Mouse (Mus musculus) hindbrain, postnatal 0 days (tissue): ENCODE results near the gene Lyrm4. TPM values are rescaled to one million over a fixed set of nuclear protein-coding genes. Genes with fewer than 3 reads are reported as not detected.
A peak's percentile ranks its signal among the peaks of the same experiment; 100 is the strongest.

Experiments
- ATAC-seq: fragments of 200-750 bp; cut with Nextera tagmentation; 2 replicates; pipeline ENCODE4 v1.8.0; 2017; ENCODE audit warnings: mild to moderate bottlenecking, moderate TSS enrichment, moderate library complexity
- DNase-seq: peaks from one replicate; pipeline ENCODE4 v3.0.0-alpha.2; 2015; ENCODE audit warnings: low spot score
- H3K27ac ChIP-seq: fragments of 300-500 bp; sonication (generic); 2 replicates; pipeline ENCODE4 v1.5.1; 2014; ENCODE audit warnings: mild to moderate bottlenecking
- H3K27me3 ChIP-seq: fragments of 300-500 bp; sonication (generic); 2 replicates; pipeline ENCODE4 v1.6.1; 2014; ENCODE audit warnings: low read length, mixed read lengths; ENCODE audit not compliant: insufficient read depth
- H3K36me3 ChIP-seq: fragments of 300-500 bp; sonication (generic); 2 replicates; pipeline ENCODE4 v1.6.1; 2014; ENCODE audit warnings: low read length, mixed read lengths; ENCODE audit not compliant: insufficient read depth
- H3K4me1 ChIP-seq: fragments of 300-500 bp; sonication (generic); 2 replicates; pipeline ENCODE4 v1.6.1; 2014; ENCODE audit warnings: antibody characterized with exemption, low read length, mixed read lengths; ENCODE audit not compliant: insufficient read depth
- H3K4me2 ChIP-seq: fragments of 300-500 bp; sonication (generic); 2 replicates; pipeline ENCODE4 v1.6.1; 2014; ENCODE audit warnings: low read depth, mild to moderate bottlenecking, low read length, moderate library complexity, mixed read lengths
- H3K4me3 ChIP-seq: fragments of 300-500 bp; sonication (generic); 2 replicates; pipeline ENCODE4 v1.5.1; 2014; ENCODE audit warnings: low read length
- H3K9ac ChIP-seq: fragments of 300-500 bp; sonication (generic); replicated peaks from 2 replicates; pipeline ENCODE4 v1.6.1; 2014; ENCODE audit warnings: mild to moderate bottlenecking, low read length, moderate library complexity, mixed read lengths
- H3K9me3 ChIP-seq: fragments of 300-500 bp; sonication (generic); 2 replicates; pipeline ENCODE4 v1.6.1; 2016; ENCODE audit warnings: low read length, mixed read lengths
- CTCF ChIP-seq: IDR thresholded peaks from 2 replicates; pipeline ENCODE4 v1.5.1; 2016; ENCODE audit warnings: antibody characterized with exemption, control low read depth, low read depth
- WGBS: fragments of 180-500 bp; shearing (Covaris S2); extraction: QIAGEN DNeasy Blood & Tissue Kit; methylation state at CpG from one replicate; pipeline ENCODE4 v1.1.7; 2014; 5-methylcytosine and 5-hydroxymethylcytosine counted together
- polyA plus RNA-seq: library from polyadenylated mRNA; unstranded; fragments of >200 nt; fragmentation: Nextera tagmentation; extraction: Ambion mirVana; gene quantifications from 2 replicates; pipeline ENCODE4 v1.2.1, GENCODE M21; 2015
- total RNA-seq: library from RNA; depleted of rRNA; stranded (reverse); fragments of >200 nt; gene quantifications from 2 replicates; pipeline ENCODE4 v1.2.3, GENCODE M21; 2014

Gene Lyrm4
- total and polyA plus RNA-seq, 2 experiments from 2014 or later: 15.7 to 53.0 TPM

DNA sequence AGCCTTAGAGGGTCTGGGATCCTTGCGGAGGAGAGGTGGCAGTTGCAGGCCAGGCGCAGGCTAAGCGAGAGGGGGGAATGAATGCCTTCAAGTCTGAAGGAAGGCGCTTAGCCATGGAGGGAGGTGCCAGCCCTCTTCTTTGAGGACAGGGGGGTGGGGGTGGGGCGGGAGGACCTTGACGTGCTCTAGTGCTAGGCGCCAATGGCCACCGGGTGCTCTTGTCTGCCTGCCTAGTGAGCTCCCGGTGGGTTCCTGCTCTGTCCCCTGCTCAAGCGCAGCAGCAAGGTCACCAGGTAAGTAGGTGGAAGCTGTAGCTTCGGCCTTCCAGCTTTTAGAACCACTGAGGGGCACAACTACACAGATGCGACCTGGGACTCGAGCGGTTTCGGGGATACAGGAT, 149.6 kb downstream of the Lyrm4 start:
- Histone ChIP-seq H3K4me3 (peak overlapping the region; percentile 61), H3K27me3 (peaks cover 8% of the 10 kb centered on the region; the same call in 1 of the 2 replicates), H3K27ac (no peak overlapping the region), H3K4me2 (peak overlapping the region; percentile 100), H3K4me1 (peaks cover 13% of the 10 kb centered on the region; the same call in 1 of the 2 replicates), H3K9ac (0 out of 2 replicates have a peak overlapping the region, but pooled peaks have one; percentile 56), H3K9me3 (no peaks in the 10 kb centered on the region), H3K36me3 (no peaks in the 10 kb centered on the region)
- no peak for DNase-seq
- WGBS: 4% methylated on average over 15 of the region's 15 CpGs
- no peak for ATAC-seq
- TF ChIP-seq CTCF: no peak

DNA sequence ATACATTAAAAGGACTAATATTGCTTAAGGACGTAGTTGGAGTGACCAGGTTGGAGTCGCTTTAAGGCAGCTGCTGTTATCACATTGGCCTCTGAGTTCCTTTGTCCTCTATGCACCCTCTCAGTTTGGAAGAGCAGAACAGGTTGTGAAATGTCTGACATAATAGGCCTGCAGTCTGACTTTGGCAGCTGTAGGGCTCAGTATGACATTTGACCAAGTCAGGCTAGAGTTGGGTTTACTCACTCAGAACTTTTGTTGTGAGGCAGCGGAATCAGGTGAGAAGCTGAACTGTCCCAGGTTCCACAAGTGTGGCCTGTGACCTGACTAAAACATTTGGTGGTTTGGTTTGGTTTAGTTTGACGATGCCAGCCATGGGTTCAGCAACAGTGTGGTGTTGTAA, 153.7 kb downstream of the Lyrm4 start:
- H3K36me3 ChIP-seq: no peaks in the 10 kb centered on the region
- 93% methylated on average over 4 of the region's 4 CpGs for WGBS
- TF ChIP-seq CTCF: no peak
- no peak for DNase-seq
- no peak overlapping the region for H3K27ac ChIP-seq
- no peak for ATAC-seq
- H3K4me3 ChIP-seq: no peak overlapping the region
- no peaks in the 10 kb centered on the region for H3K9me3 ChIP-seq
- no peak overlapping the region for H3K4me2 ChIP-seq
- H3K27me3 ChIP-seq: peaks cover 8% of the 10 kb centered on the region; the same call in 1 of the 2 replicates
- no peak overlapping the region for H3K9ac ChIP-seq
- H3K4me1 ChIP-seq: 0 out of 2 replicates have a peak, but pooled peaks cover 4% of the 10 kb centered on the region

DNA sequence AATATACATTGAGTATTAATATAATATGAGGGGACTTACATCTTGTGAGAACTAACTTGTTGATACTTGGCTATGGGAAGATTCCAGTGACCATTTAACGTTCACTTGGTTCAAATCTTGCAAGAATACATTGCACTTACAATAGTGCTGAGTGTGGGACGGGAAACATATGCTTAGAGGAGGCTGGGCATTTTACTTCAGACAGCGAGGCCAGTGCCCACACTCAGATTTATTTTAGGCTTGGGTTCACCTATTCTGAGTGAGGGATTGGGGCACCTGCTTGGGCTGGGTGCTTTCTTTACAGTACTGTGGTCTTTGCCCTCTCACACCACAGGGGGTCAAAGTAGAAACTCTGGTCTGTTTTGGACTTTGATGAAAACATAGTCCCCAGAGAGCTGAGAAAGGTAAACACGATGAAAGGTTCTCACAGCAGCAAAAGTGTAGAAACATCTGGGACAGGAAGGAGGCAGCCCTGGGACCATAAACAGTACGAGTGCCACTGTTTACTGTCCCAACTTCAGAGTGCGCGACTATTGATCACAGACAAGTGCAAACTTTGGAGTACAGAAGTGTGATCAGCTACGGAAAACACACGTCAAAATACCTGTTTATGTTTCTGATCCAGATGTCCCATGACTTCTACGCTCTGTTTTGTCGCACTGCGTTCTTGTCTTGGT, 157.8 kb downstream of the Lyrm4 start:
- 83% methylated on average over 12 of the region's 12 CpGs for WGBS
- Histone ChIP-seq H3K9me3 (no peaks in the 10 kb centered on the region), H3K9ac (no peak overlapping the region), H3K27me3 (no peaks in the 10 kb centered on the region), H3K27ac (no peak overlapping the region), H3K36me3 (no peaks in the 10 kb centered on the region), H3K4me1 (no peaks in the 10 kb centered on the region), H3K4me2 (no peak overlapping the region), H3K4me3 (no peak overlapping the region)
- TF ChIP-seq CTCF: no peak
- DNase-seq (no peak), ATAC-seq (no peak)

DNA sequence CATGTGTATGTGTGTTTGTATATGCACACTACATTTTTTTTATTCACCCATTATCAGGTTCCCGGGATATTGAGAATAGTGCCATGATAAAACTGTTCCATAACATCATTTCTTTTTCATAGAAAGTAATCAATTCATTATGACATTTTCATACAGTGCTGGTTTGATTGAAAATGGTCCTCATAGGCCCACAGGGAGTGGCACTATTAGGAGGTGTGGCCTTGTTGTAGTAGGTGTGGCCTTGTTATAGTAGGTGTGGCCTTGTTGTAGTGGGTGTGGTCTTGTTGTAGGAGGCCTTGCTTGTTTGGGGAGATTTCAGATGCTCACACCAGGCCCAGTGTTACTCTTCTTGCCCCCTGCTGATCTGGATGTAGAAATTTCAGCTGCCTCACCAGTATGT, 158.8 kb downstream of the Lyrm4 start, which contains the start of gene Ppp1r3g:
TSS of gene Ppp1r3g (plus strand) at position 301 of the 400 bp plus-strand sequence.
- no peak for DNase-seq
- ATAC-seq: no peak
- H3K27me3 ChIP-seq: no peaks in the 10 kb centered on the region
- H3K4me3 ChIP-seq: no peak within 1 kb of the TSS
- no peak for TF ChIP-seq CTCF
- WGBS: 95% methylated on average over 1 of the region's 1 CpGs
- H3K4me1 ChIP-seq: no peaks in the 10 kb centered on the region
- H3K27ac ChIP-seq: no peak within 1 kb of the TSS
- H3K9ac ChIP-seq: no peak within 1 kb of the TSS
- H3K9me3 ChIP-seq: no peaks in the 10 kb centered on the region
- no peak within 1 kb of the TSS for H3K4me2 ChIP-seq
- H3K36me3 ChIP-seq: no peaks in the 10 kb centered on the region

- no peak overlapping the region for H3K9ac ChIP-seq
- no peaks in the 10 kb centered on the region for H3K27me3 ChIP-seq
- ATAC-seq: no peak
- no peak overlapping the region for H3K4me2 ChIP-seq
- 82% methylated on average over 17 of the region's 17 CpGs for WGBS
- no peaks in the 10 kb centered on the region for H3K9me3 ChIP-seq
- no peak overlapping the region for H3K27ac ChIP-seq
- no peak overlapping the region for H3K4me3 ChIP-seq
- H3K36me3 ChIP-seq: no peaks in the 10 kb centered on the region
- H3K4me1 ChIP-seq: no peaks in the 10 kb centered on the region
- TF ChIP-seq CTCF: no peak
- DNase-seq: no peak
Observed at GRCm38 (mm10) chr13:35949814-35950455, 167.4 kb downstream of the Lyrm4 start.

DNA sequence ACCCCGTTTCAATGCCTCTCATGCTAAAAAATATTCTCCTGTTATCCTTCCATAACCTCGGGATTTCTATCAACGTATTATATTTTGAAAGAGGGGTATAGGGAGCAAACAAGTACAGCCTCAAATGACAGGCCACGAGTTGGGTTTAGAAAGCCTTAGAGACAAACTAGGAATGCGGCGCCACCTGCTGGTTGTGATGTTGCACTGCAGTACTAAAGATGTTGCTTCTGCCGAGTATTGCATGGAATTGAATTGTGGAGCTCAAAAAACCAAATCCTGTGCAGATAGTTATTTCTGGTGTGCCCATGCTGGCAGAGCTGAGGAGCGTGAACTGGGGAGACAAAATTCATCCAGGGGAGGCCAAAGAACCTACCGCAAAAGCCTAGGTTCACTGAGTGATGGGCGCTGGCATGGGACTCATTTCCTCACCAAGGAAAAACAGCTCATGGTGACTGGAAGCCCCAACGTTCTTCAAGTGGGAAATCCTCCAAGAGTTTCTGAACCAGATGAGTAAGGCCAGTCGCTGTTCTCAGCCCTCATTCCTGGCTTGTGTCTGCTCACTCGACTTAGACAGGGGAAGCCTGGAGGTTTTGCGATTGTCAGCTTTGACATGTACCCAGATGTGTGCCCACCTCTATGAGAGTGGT, 169.8 kb downstream of the Lyrm4 start:
- Histone ChIP-seq H3K27ac (no peak overlapping the region), H3K4me3 (no peak overlapping the region), H3K9me3 (no peaks in the 10 kb centered on the region), H3K36me3 (no peaks in the 10 kb centered on the region), H3K4me1 (no peaks in the 10 kb centered on the region), H3K4me2 (no peak overlapping the region), H3K9ac (no peak overlapping the region), H3K27me3 (no peaks in the 10 kb centered on the region)
- TF ChIP-seq CTCF: peak; percentile 97
- ATAC-seq (peak; percentile 55; the same call in 1 of the 2 replicates), DNase-seq (peak; percentile 93)
- WGBS: 21% methylated on average over 14 of the region's 14 CpGs
